Mouse (Mus musculus) embryo, embryonic 11.5 days (tissue): ENCODE results near the gene Amy1.
"Not testable (repeated sequence)": the region's sequence is repeated elsewhere in the genome, so short reads cannot be mapped to it uniquely, and the experiment has no call there.

Source experiments
- DNase-seq: peaks from one replicate; pipeline ENCODE4 v3.0.0-alpha.2; 2012; ENCODE audit warnings: low read depth, low spot score

Gene Amy1

DNA sequence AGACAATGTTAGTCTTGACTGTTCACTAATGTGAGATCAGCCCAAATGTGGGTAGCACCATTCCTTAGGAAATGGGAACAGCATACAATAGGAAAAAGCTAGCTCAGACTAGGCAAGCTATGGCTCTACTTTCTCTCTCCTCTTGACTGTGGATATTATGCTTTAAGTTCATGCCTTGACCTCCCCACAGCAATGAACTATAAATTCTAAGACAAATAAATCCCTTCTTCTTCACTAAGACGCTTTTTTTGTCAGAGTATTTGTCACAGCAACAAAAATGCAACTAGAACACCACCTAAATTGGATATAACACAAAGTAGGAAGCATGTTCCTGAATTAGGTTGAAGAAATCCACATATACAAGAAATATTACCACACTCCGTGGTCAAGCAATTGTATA lies at the start of gene Amy1:
Gene Amy1 (minus strand): TSS at position 101 of the 400 bp plus-strand sequence.
- DNase-seq = no peak

GRCm38 (mm10) chr3:113654335-113654734 lies 47.8 kb upstream of the Amy1 start:
- DNase-seq = no peak

- not testable (repeated sequence) for DNase-seq
These were observed 44.9 kb upstream of the Amy1 start for GRCm38 (mm10) chr3:113651386-113651785.

- no peak for DNase-seq
These were observed 33.0 kb upstream of the Amy1 start for GRCm38 (mm10) chr3:113639545-113639944.

GRCm38 (mm10) chr3:113634220-113634619 lies 27.7 kb upstream of the Amy1 start:
- DNase-seq = no peak

- no peak for DNase-seq
These were observed 25.1 kb upstream of the Amy1 start for GRCm38 (mm10) chr3:113631611-113632010.

GRCm38 (mm10) chr3:113630564-113630963 lies 24.1 kb upstream of the Amy1 start:
- DNase-seq = no peak

GRCm38 (mm10) chr3:113629606-113630359 lies 23.3 kb upstream of the Amy1 start, which contains the start of gene Rnpc3:
Gene Rnpc3 (minus strand): TSS chr3:113630149.
- DNase-seq = peak; percentile 98

DNA sequence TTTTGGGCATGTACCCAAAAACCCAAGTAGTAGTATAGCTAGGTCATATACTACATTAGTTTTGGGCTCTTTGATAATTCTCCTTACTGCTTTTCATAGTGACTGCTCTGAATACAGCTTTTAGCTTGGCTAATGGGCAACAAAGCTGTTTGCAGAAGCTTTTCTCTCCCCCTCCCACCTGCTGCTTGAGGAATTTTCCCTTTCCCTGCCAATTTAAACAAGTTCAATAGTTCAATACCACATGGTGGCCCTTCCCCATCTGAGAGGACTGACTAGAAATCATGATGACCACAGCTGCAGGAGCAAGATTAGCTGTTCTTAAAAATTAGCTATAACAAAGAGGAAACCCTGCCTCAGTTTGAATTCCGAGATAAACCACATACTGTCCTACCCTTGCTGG lies 15.7 kb downstream of the Amy1 start:
- DNase-seq = no peak

- DNase-seq = no peak
These were observed 31.9 kb downstream of the Amy1 start for GRCm38 (mm10) chr3:113574578-113574977.

GRCm38 (mm10) chr3:113574138-113574537 lies 32.4 kb downstream of the Amy1 start:
- DNase-seq = no peak

DNA sequence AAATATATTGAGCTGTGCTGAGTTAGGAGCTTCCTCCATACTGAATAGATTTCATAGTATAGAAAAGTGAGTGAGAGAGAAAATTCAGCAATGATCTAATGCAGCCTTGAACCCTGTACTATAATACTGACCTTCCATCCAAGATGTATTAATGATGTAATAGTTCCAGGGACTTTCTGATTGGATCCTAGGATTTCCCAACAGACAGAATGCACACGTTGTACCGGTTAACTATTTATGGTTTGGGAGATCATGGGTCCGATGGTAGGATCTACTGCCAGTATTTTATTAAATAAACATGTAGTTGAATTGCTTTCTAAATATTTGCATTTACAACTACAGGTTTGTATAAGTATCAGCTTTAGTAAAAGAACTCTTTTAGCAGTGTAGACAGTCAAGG lies 34.3 kb downstream of the Amy1 start:
- no peak for DNase-seq

DNA sequence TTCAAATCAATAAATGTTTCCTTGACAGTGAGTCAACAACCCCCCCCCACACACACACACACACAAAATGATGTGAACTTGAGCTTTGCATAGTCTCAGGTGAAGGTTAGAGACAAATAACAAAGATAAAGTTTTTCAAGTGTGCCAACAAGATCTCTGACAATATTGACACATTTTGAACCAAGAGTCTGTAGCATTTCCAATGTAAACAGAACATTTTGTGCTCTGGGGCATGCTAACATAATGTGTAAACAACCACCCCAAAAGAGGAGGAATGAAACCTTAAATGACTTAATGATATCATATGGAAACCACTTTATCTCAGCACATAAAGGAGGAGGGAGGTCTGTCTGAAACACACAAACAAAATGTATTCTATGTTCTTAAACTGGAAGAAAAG lies 66.8 kb downstream of the Amy1 start:
- DNase-seq = no peak

DNA sequence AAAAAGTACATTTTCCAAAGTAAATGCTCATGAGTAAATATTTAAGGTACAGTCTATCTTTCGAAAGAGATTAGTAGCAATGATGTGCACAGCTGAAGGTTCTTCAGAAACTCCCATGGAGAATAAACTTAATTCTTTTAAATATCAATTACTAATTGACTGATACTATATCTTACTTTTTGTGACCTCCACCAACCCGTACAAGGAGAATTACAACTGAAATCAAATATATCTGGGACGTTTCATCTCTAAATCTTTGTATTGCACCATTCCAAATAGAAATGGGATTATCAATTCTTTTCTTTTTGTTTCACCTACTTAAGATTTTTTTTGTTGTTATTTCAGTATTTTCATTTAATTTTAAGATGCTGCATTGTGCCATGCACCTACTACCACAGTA lies 74.2 kb downstream of the Amy1 start, which contains the start of gene Amy2a1:
Gene Amy2a1 (minus strand): TSS at position 101 of the 400 bp plus-strand sequence.
- DNase-seq = not testable (repeated sequence)
